Mouse (Mus musculus): Measurements from ENCODE around the gene Zcchc8. TPM values are rescaled to one million over a fixed set of nuclear protein-coding genes. Genes with fewer than 3 reads are reported as not detected.
"Not testable (repeated sequence)": the region's sequence is repeated elsewhere in the genome, so short reads cannot be mapped to it uniquely, and the experiment has no call there.

Zcchc8 gene
- 10 to 100 TPM; 23.2 to 24.9 TPM for total RNA-seq (2021)
- polyA plus RNA-seq (2012; rRNA removed), result 12.6 and 16.1 TPM in 2 replicates
- long read RNA-seq, full-length matches to known transcripts, result 7 of 11 reads
- long read RNA-seq, partial matches to known transcripts, result 2 of 11 reads
- long read RNA-seq, other reads (novel, unspliced or antisense), result 2 of 11 reads

GRCm38 (mm10) chr5:123720328-123721311 is at the start of gene Zcchc8:
Zcchc8 (minus strand) TSS chr5:123721100.
- peak within 1 kb of the TSS; percentile 86 for H3K27ac ChIP-seq
- H3K4me1 ChIP-seq (ENCODE audit: control insufficient read depth, insufficient read depth, low read length), result peaks cover 1% of the 10 kb centered on the region; the same call in 1 of the 2 replicates
- peaks cover 10% of the 10 kb centered on the region for H3K36me3 ChIP-seq (ENCODE audit: control insufficient read depth, insufficient read depth, low read length)
- peak; percentile 94 to 96 for DNase-seq
- intact Hi-C loops (cut with DNase I), result loop anchor here (2.0 to 5.0 kb wide), 2 partner anchors 28 to 187 kb away; partner anchors contain the start of genes Denr, Kntc1 and Rsrc2
- TF ChIP-seq CTCF (IDR thresholded peaks at IDR 0.05) (no peak), POLR2A (IDR thresholded peaks at IDR 0.05; ENCODE audit: insufficient read depth, low read depth, low read length) (peak; percentile 87), EP300 (IDR thresholded peaks at IDR 0.05; ENCODE audit: insufficient read depth, low read depth, low read length) (0 out of 2 replicates have a peak, but pooled peaks have one; percentile 49)
- H3K4me3 ChIP-seq, result peak within 1 kb of the TSS; percentile 64
- H3K9ac ChIP-seq (ENCODE audit: low read depth, low read length), result peak within 1 kb of the TSS; percentile 75
- WGBS, result under 1% methylated on average over 83 of the region's 83 CpGs
- H3K79me2 ChIP-seq (replicated peaks; ENCODE audit: control insufficient read depth, insufficient read depth, low read length), result peaks cover 5% of the 10 kb centered on the region; the same call in 1 of the 2 replicates
- H3K27me3 ChIP-seq (ENCODE audit: control insufficient read depth, insufficient read depth, low read length), result no peaks in the 10 kb centered on the region

- DNase-seq; H3K79me2 ChIP-seq (replicated peaks; ENCODE audit: control insufficient read depth, insufficient read depth, low read length); H3K27ac ChIP-seq; H3K27me3 ChIP-seq (ENCODE audit: control insufficient read depth, insufficient read depth, low read length); H3K4me3 ChIP-seq; H3K9ac ChIP-seq (ENCODE audit: low read depth, low read length); H3K36me3 ChIP-seq (ENCODE audit: control insufficient read depth, insufficient read depth, low read length); H3K4me1 ChIP-seq (ENCODE audit: control insufficient read depth, insufficient read depth, low read length); intact Hi-C loops (cut with DNase I): not testable (repeated sequence)
- 95% methylated on average over 11 of the region's 11 CpGs for WGBS
Measured at GRCm38 (mm10) chr5:123766455-123766854, 45.6 kb upstream of the Zcchc8 start.

GRCm38 (mm10) chr5:123765506-123765905 is 44.6 kb upstream of the Zcchc8 start:
- Histone ChIP-seq H3K27ac (no peak overlapping the region), H3K36me3 (ENCODE audit: control insufficient read depth, insufficient read depth, low read length) (no peaks in the 10 kb centered on the region), H3K27me3 (ENCODE audit: control insufficient read depth, insufficient read depth, low read length) (no peaks in the 10 kb centered on the region), H3K4me1 (ENCODE audit: control insufficient read depth, insufficient read depth, low read length) (no peaks in the 10 kb centered on the region), H3K79me2 (replicated peaks; ENCODE audit: control insufficient read depth, insufficient read depth, low read length) (no peaks in the 10 kb centered on the region), H3K9ac (ENCODE audit: low read depth, low read length) (no peak overlapping the region), H3K4me3 (no peak overlapping the region)
- intact Hi-C loops (cut with DNase I), result no loop called here
- 93% methylated on average over 11 of the region's 11 CpGs for WGBS
- DNase-seq, result no peak
- no peak for TF ChIP-seq POLR2A (IDR thresholded peaks at IDR 0.05; ENCODE audit: insufficient read depth, low read depth, low read length)
- no peak for TF ChIP-seq EP300 (IDR thresholded peaks at IDR 0.05; ENCODE audit: insufficient read depth, low read depth, low read length)
- no peak for TF ChIP-seq CTCF (IDR thresholded peaks at IDR 0.05)

GRCm38 (mm10) chr5:123749065-123750064 is 28.5 kb upstream of the Zcchc8 start, which contains the start of the genes Rsrc2 and Kntc1:
Rsrc2 (minus strand) TSS chr5:123749414.
Kntc1 (plus strand) TSS chr5:123749716.
- WGBS, result under 1% methylated on average over 63 of the region's 63 CpGs
- H3K79me2 ChIP-seq (replicated peaks; ENCODE audit: control insufficient read depth, insufficient read depth, low read length), result no peaks in the 10 kb centered on the region; the same call in 1 of the 2 replicates
- H3K4me1 ChIP-seq (ENCODE audit: control insufficient read depth, insufficient read depth, low read length), result peaks cover 9% of the 10 kb centered on the region; the same call in 1 of the 2 replicates
- peak within 1 kb of the TSS; percentile 99 for H3K27ac ChIP-seq
- intact Hi-C loops (cut with DNase I), result loop anchor here (1.0 to 5.0 kb wide), 3 partner anchors 29 to 578 kb away; partner anchors contain the start of genes Denr, Mphosph9 and Zcchc8
- H3K9ac ChIP-seq (ENCODE audit: low read depth, low read length), result peak within 1 kb of the TSS; percentile 67
- no peaks in the 10 kb centered on the region for H3K27me3 ChIP-seq (ENCODE audit: control insufficient read depth, insufficient read depth, low read length)
- peaks cover 30% of the 10 kb centered on the region for H3K36me3 ChIP-seq (ENCODE audit: control insufficient read depth, insufficient read depth, low read length)
- DNase-seq, result peak; percentile 98 to 99
- H3K4me3 ChIP-seq, result peak within 1 kb of the TSS; percentile 92
- TF ChIP-seq POLR2A (IDR thresholded peaks at IDR 0.05; ENCODE audit: insufficient read depth, low read depth, low read length) (peak; percentile 99), EP300 (IDR thresholded peaks at IDR 0.05; ENCODE audit: insufficient read depth, low read depth, low read length) (peak; percentile 52), CTCF (IDR thresholded peaks at IDR 0.05) (peak; percentile 58)

Measured in heart, adult 2 months (tissue).